Mouse (Mus musculus) stomach, embryonic 14.5 days (tissue): ENCODE data around the gene Rnase10. TPM values are rescaled to one million over a fixed set of nuclear protein-coding genes. Genes with fewer than 3 reads are reported as not detected.
"Not testable (repeated sequence)": the region's sequence is repeated elsewhere in the genome, so short reads cannot be mapped to it uniquely, and the experiment has no call there.

Experiments
- ATAC-seq: fragments of 200-750 bp; cut with Nextera tagmentation; 2 replicates; pipeline ENCODE4 v1.8.0; 2017; ENCODE audit warnings: low read depth, moderate TSS enrichment; ENCODE audit not compliant: insufficient number of reproducible peaks, insufficient read depth, low FRiP score
- H3K27ac ChIP-seq: fragments of 300-500 bp; sonication (generic); 2 replicates; pipeline ENCODE4 v1.5.1; 2014; ENCODE audit warnings: mild to moderate bottlenecking, low read length, moderate library complexity, mixed read lengths
- H3K27me3 ChIP-seq: fragments of 300-500 bp; sonication (generic); 2 replicates; pipeline ENCODE4 v1.6.1; 2014; ENCODE audit warnings: low read length, control low read depth, mixed read lengths; ENCODE audit not compliant: control insufficient read depth, insufficient read depth
- H3K36me3 ChIP-seq: fragments of 300-500 bp; sonication (generic); 2 replicates; pipeline ENCODE4 v1.6.1; 2014; ENCODE audit warnings: mild to moderate bottlenecking, control low read depth, low read length, moderate library complexity, mixed read lengths; ENCODE audit not compliant: control insufficient read depth, insufficient read depth
- H3K4me1 ChIP-seq: fragments of 300-500 bp; sonication (generic); 2 replicates; pipeline ENCODE4 v1.6.1; 2014; ENCODE audit warnings: low read length, control low read depth, mixed read lengths; ENCODE audit not compliant: control insufficient read depth, insufficient read depth
- H3K4me2 ChIP-seq: fragments of 300-500 bp; sonication (generic); replicated peaks from 2 replicates; pipeline ENCODE4 v1.6.1; 2014; ENCODE audit warnings: low read depth, low read length, control low read depth
- H3K4me3 ChIP-seq: fragments of 300-500 bp; sonication (generic); 2 replicates; pipeline ENCODE4 v1.5.1; 2014; ENCODE audit warnings: low read depth, low read length, control low read depth
- H3K9ac ChIP-seq: fragments of 300-500 bp; sonication (generic); replicated peaks from 2 replicates; pipeline ENCODE4 v1.6.1; 2014; ENCODE audit warnings: low read depth, mild to moderate bottlenecking, control low read depth, low read length, moderate library complexity, mixed read lengths
- H3K9me3 ChIP-seq: fragments of 300-500 bp; sonication (generic); 2 replicates; pipeline ENCODE4 v1.6.1; 2016; ENCODE audit warnings: low read depth, low read length, control low read depth; ENCODE audit not compliant: control insufficient read depth
- WGBS: fragments of 180-500 bp; shearing (Covaris S2); extraction: QIAGEN DNeasy Blood & Tissue Kit; methylation state at CpG from one replicate; pipeline ENCODE4 v1.1.7; 2014; 5-methylcytosine and 5-hydroxymethylcytosine counted together
- polyA plus RNA-seq: library from polyadenylated mRNA; unstranded; fragments of >200 nt; fragmentation: Nextera tagmentation; extraction: Ambion mirVana; gene quantifications from 2 replicates; pipeline ENCODE4 v1.2.1, GENCODE M21; 2014

Gene Rnase10
- polyA plus RNA-seq, 1 experiment from 2014 or later = not detected

- Histone ChIP-seq H3K36me3 (no peaks in the 10 kb centered on the region), H3K27ac (no peak overlapping the region), H3K4me1 (no peaks in the 10 kb centered on the region), H3K27me3 (no peaks in the 10 kb centered on the region), H3K4me3 (no peak overlapping the region), H3K9me3 (no peaks in the 10 kb centered on the region), H3K4me2 (no peak overlapping the region), H3K9ac (no peak overlapping the region)
- WGBS = 44% methylated on average over 5 of the region's 5 CpGs
- no peak for ATAC-seq
These were observed 32.5 kb upstream of the Rnase10 start for GRCm38 (mm10) chr14:50975001-50975400.

DNA sequence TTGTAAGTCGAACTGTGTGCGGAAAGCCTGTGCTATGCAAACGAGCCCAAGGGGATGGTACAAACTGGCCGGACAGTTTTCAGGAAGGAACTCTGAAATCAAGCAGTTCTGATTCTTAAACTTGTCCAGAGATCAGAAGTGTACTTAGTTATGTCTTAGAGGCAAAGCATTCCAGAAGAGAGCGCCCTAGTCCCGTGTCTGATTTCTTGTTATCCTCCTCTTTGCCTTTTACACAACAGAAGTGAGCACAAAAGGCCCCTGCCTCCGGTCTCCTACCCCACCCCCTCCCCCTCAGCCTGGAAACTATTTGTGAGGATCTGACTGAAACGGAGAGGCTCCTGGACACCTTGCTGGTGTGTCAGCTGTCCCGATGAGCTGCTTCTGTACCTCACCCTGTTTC, 30.9 kb upstream of the Rnase10 start:
- no peak overlapping the region for H3K27ac ChIP-seq
- WGBS = 30% methylated on average over 9 of the region's 9 CpGs
- no peaks in the 10 kb centered on the region for H3K9me3 ChIP-seq
- no peak overlapping the region for H3K9ac ChIP-seq
- no peak for ATAC-seq
- no peak overlapping the region for H3K4me3 ChIP-seq
- no peak overlapping the region for H3K4me2 ChIP-seq
- H3K27me3 ChIP-seq = no peaks in the 10 kb centered on the region
- H3K36me3 ChIP-seq = no peaks in the 10 kb centered on the region
- H3K4me1 ChIP-seq = no peaks in the 10 kb centered on the region

DNA sequence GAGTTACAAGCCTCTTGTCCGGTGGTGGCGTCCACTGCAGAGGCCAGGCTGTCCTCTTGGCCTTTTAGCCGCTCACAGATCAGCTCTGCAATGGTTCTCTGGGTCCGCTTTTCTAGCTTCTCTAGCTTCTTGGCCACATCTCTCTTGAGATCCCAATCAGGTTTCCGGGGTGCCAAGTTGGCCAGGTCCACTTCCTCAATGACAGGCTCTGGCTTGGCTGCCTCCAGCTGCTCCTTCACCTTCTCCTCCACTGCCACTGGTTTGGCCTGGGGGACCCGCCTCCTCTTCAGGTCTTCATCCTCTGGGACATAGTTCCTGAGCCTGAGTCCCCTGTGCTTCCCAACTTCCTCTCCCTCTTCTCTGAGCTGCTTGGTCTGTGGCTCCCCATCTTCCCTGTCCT, 29.1 kb upstream of the Rnase10 start:
- H3K36me3 ChIP-seq, H3K4me3 ChIP-seq, ATAC-seq, H3K4me2 ChIP-seq, H3K27ac ChIP-seq, H3K27me3 ChIP-seq, H3K9ac ChIP-seq, H3K9me3 ChIP-seq, H3K4me1 ChIP-seq: not testable (repeated sequence)
- 90% methylated on average over 6 of the region's 6 CpGs for WGBS

GRCm38 (mm10) chr14:50979631-50980030, 27.9 kb upstream of the Rnase10 start:
- Histone ChIP-seq H3K9me3 (no peaks in the 10 kb centered on the region), H3K36me3 (no peaks in the 10 kb centered on the region), H3K27me3 (no peaks in the 10 kb centered on the region), H3K9ac (no peak overlapping the region), H3K4me2 (no peak overlapping the region), H3K4me1 (no peaks in the 10 kb centered on the region), H3K27ac (no peak overlapping the region), H3K4me3 (no peak overlapping the region)
- no peak for ATAC-seq

DNA sequence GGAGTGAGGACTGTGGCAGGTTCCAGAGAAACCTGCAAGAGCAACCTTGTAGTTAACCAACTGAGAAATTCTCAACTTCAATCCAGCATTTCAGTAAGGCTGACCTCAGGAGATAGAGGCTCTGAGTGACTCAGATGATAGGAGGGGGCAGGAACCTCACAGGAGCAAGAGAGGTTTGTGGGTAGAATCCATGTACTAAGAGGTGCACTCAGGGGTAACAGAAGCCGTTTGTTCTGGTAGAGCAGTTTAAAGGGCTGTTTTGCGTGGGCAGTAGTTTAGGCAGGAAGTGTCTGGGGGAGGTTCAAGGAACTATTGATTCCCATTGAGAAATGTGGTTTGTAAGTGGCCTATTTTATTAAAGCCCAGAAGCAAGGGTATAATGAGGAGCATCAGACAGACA, 26.3 kb upstream of the Rnase10 start:
- no peaks in the 10 kb centered on the region for H3K27me3 ChIP-seq
- no peaks in the 10 kb centered on the region for H3K36me3 ChIP-seq
- no peak overlapping the region for H3K27ac ChIP-seq
- WGBS = 44% methylated on average over 2 of the region's 2 CpGs
- no peak overlapping the region for H3K4me3 ChIP-seq
- H3K9me3 ChIP-seq = no peaks in the 10 kb centered on the region
- no peak for ATAC-seq
- no peak overlapping the region for H3K4me2 ChIP-seq
- H3K9ac ChIP-seq = no peak overlapping the region
- no peaks in the 10 kb centered on the region for H3K4me1 ChIP-seq

DNA sequence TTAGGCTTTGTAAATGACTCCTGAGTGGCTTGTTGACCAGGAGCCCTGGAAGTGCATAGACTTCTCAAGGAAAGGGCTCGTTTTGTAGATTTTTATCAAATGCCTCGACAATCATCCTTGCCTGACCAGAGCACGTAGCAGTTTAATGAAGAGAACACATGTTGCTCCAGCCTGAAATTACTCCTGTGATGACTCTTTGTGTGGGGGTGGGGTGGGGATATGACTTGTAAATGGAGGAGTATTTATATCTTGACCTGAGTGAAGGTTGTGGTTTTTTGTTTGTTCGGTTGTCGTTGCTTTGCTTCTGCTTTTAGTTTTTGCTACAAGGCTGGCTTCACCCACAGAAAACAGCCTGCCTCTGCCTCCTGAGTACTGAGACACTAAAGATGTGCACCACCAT, 25.7 kb upstream of the Rnase10 start:
- 67% methylated on average over 5 of the region's 5 CpGs for WGBS
- no peaks in the 10 kb centered on the region for H3K36me3 ChIP-seq
- H3K9me3 ChIP-seq = no peaks in the 10 kb centered on the region
- no peaks in the 10 kb centered on the region for H3K27me3 ChIP-seq
- no peak overlapping the region for H3K9ac ChIP-seq
- no peaks in the 10 kb centered on the region for H3K4me1 ChIP-seq
- no peak for ATAC-seq
- no peak overlapping the region for H3K27ac ChIP-seq
- no peak overlapping the region for H3K4me2 ChIP-seq
- no peak overlapping the region for H3K4me3 ChIP-seq

DNA sequence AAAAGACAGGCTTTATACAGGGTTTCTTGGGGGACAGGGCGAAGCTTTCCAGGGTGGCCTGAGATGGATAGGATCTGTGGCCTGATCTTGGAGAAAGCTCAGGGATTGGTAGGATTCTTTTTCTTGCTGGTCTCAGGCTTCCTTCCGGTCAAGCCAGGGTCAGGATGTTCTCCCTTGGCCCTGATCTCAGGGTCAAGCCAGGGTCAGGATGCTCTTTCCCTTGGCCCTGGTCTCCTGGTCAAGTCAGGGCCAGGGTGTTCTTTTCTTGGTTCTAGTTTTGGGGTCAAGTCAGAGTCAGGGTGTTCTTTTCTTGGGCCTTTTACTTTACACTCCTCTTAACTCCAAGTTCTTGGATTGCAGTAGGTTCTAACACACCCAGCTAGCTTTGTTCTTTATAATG, 19.9 kb upstream of the Rnase10 start:
- H3K9ac ChIP-seq = no peak overlapping the region
- no peaks in the 10 kb centered on the region for H3K4me1 ChIP-seq
- H3K4me3 ChIP-seq = no peak overlapping the region
- no peaks in the 10 kb centered on the region for H3K27me3 ChIP-seq
- H3K36me3 ChIP-seq = no peaks in the 10 kb centered on the region
- no peak for ATAC-seq
- WGBS = 75% methylated on average over 2 of the region's 2 CpGs
- no peak overlapping the region for H3K27ac ChIP-seq
- no peak overlapping the region for H3K4me2 ChIP-seq
- H3K9me3 ChIP-seq = no peaks in the 10 kb centered on the region

DNA sequence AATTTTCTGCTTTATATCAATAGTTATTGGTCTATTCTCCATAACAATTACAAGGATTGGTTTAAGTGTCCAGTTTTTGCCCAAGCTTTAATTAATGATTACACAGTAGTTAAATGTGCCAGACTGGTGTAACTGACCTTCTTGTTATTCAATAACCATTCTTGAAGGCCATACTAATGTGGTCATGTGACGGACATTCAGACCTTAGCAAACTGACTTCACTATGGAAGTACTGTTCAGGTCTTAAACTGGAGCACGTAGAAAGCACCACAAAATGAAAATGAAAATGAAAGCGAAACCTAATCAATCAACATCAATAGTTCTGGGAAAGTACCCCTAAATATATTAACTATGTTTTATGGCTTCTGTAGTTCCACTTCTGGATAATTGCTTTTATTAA, 16.5 kb upstream of the Rnase10 start:
- Histone ChIP-seq H3K4me1 (no peaks in the 10 kb centered on the region), H3K4me2 (no peak overlapping the region), H3K9ac (no peak overlapping the region), H3K27me3 (no peaks in the 10 kb centered on the region), H3K4me3 (no peak overlapping the region), H3K27ac (no peak overlapping the region), H3K36me3 (no peaks in the 10 kb centered on the region), H3K9me3 (no peaks in the 10 kb centered on the region)
- ATAC-seq = no peak
- WGBS = 76% methylated on average over 3 of the region's 3 CpGs

DNA sequence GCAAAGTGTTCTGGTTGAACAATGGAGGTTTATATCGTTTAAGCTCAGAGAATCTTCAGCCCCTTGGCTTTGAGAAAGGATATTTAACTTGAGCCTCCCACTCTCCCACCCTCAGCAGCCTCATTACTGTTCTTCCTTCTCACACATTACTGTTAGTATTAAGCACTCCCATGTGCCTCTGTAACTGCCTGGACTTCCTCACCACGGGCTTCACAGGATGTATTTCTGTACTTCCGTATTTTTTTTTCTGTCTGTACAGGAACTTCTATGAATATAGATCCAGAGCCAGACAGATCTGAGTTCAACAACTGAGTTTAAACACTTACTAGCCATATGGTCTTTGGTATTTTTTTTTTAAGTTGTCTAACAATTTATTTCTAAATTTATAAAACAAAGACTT, 10.5 kb upstream of the Rnase10 start:
- WGBS = 54% methylated on average over 3 of the region's 3 CpGs
- no peak overlapping the region for H3K27ac ChIP-seq
- H3K4me1 ChIP-seq = no peaks in the 10 kb centered on the region

More for the DNA sequence above, 10.5 kb upstream of the Rnase10 start:
- H3K4me3 ChIP-seq = no peak overlapping the region
- H3K9ac ChIP-seq = no peak overlapping the region
- no peaks in the 10 kb centered on the region for H3K27me3 ChIP-seq
- ATAC-seq = no peak
- no peaks in the 10 kb centered on the region for H3K9me3 ChIP-seq
- H3K4me2 ChIP-seq = no peak overlapping the region
- no peaks in the 10 kb centered on the region for H3K36me3 ChIP-seq
